Mouse (Mus musculus) frontal cortex, postnatal 10 days (tissue): ENCODE measurements around the gene Fbxo42.

Source experiments
- DNase-seq, 2 experiments: peaks; one replicate each; pipeline ENCODE4 v3.0.0; 2022; ENCODE audit warnings: low spot score in 2 of 2, mixed read lengths in 1 of 2

Fbxo42 gene

GRCm38 (mm10) chr4:141147112-141148008 lies at the start of gene Fbxo42:
Gene Fbxo42, plus strand, starts transcription at chr4:141147913.
- DNase-seq, result peak; percentile 84 to 94

GRCm38 (mm10) chr4:141098935-141099334 lies 48.8 kb upstream of the Fbxo42 start:
- no peak for DNase-seq

- no peak for DNase-seq
Measured at GRCm38 (mm10) chr4:141099956-141100355, 47.8 kb upstream of the Fbxo42 start.

GRCm38 (mm10) chr4:141101291-141101690 lies 46.4 kb upstream of the Fbxo42 start:
- no peak for DNase-seq

GRCm38 (mm10) chr4:141101855-141102254 lies 45.9 kb upstream of the Fbxo42 start:
- DNase-seq, result no peak

GRCm38 (mm10) chr4:141106526-141107183 lies 41.1 kb upstream of the Fbxo42 start:
- no peak for DNase-seq

GRCm38 (mm10) chr4:141108196-141108732 lies 39.4 kb upstream of the Fbxo42 start:
- DNase-seq, result no peak

- DNase-seq, result peak in 1 of 2 experiments; percentile 23
Measured at GRCm38 (mm10) chr4:141113831-141114230, 33.9 kb upstream of the Fbxo42 start.

GRCm38 (mm10) chr4:141114521-141114981 lies 33.2 kb upstream of the Fbxo42 start:
- peak; percentile 40 to 52 for DNase-seq

- no peak for DNase-seq
Measured at GRCm38 (mm10) chr4:141115398-141115797, 32.3 kb upstream of the Fbxo42 start.

- DNase-seq, result no peak
Measured at GRCm38 (mm10) chr4:141118691-141119090, 29.0 kb upstream of the Fbxo42 start.

- peak in 1 of 2 experiments; percentile 64 for DNase-seq
Measured at GRCm38 (mm10) chr4:141120700-141121099, 27.0 kb upstream of the Fbxo42 start.

- DNase-seq, result no peak
Measured at GRCm38 (mm10) chr4:141122663-141123062, 25.1 kb upstream of the Fbxo42 start.

GRCm38 (mm10) chr4:141123065-141123464 lies 24.6 kb upstream of the Fbxo42 start:
- no peak for DNase-seq

GRCm38 (mm10) chr4:141129190-141129710 lies 18.5 kb upstream of the Fbxo42 start:
- DNase-seq, result no peak

- DNase-seq, result no peak
Measured at GRCm38 (mm10) chr4:141130704-141131342, 16.9 kb upstream of the Fbxo42 start.

- DNase-seq, result no peak
Measured at GRCm38 (mm10) chr4:141131531-141132061, 16.1 kb upstream of the Fbxo42 start.

- DNase-seq, result no peak
Measured at GRCm38 (mm10) chr4:141132191-141132590, 15.5 kb upstream of the Fbxo42 start.

- no peak for DNase-seq
Measured at GRCm38 (mm10) chr4:141133227-141133626, 14.5 kb upstream of the Fbxo42 start.

- no peak for DNase-seq
Measured at GRCm38 (mm10) chr4:141134031-141134441, 13.7 kb upstream of the Fbxo42 start.

GRCm38 (mm10) chr4:141134751-141135530 lies 12.8 kb upstream of the Fbxo42 start:
- no peak for DNase-seq
